Mouse (Mus musculus): ENCODE measurements around the gene Nfic. TPM values are rescaled to one million over a fixed set of nuclear protein-coding genes. Genes with fewer than 3 reads are reported as not detected.
A peak's percentile ranks its signal among the peaks of the same experiment; 100 is the strongest.

Nfic gene
- polyA plus RNA-seq, 1 experiment from 2014 or later, result 86.5 TPM

DNA sequence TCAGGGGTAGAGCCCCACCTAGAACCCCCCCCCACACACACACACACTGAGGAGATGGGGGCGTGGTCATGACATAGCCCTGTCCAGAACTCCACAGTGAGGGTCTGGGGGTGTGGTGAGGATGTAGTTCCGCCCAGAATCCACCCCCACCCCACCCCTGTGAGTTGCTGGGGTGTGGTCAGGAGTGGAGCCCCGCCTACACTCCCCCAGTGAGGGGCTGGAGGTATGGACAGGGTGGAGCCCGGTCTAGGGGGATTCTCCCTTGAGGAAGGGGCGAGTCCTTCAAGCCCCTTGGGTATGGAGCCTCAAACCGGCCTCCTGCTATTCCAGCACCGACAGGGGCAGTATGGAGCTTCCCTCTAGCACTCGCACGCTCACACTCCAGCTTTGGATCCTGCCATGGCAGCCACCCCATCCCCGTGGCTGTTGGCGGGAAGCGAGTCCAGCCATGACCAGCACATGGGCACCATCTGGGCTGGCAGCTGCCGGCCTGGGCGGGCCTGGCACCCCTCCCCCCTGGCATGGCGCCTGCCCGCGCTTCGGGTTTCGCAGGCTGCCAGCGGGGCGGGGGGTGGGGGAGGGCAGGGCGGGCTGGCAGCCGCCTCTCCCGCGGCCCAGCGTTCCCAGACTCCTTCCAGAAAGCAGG, 38.7 kb downstream of the Nfic start:
- peak overlapping the region; percentile 78 for H3K27ac ChIP-seq (ENCODE audit: low read depth)
- H3K4me2 ChIP-seq, result peak overlapping the region; percentile 64
- H3K9ac ChIP-seq, result peak overlapping the region; percentile 53
- no peaks in the 10 kb centered on the region for H3K27me3 ChIP-seq (ENCODE audit: insufficient read depth, low read length)
- ATAC-seq (ENCODE audit: insufficient read depth) (peak; percentile 68), DNase-seq (peak; percentile 88)
- 1% methylated on average over 22 of the region's 26 CpGs for whole genome bisulfite sequencing
- H3K4me3 ChIP-seq (ENCODE audit: low read depth, low read length), result peak overlapping the region; percentile 22
- peak; percentile 78 for TF ChIP-seq CTCF (IDR thresholded peaks at IDR 0.05; ENCODE audit: low read depth)
- peaks cover 35% of the 10 kb centered on the region for H3K36me3 ChIP-seq (ENCODE audit: insufficient read depth)
- H3K4me1 ChIP-seq (ENCODE audit: insufficient read depth), result peaks cover 50% of the 10 kb centered on the region
- H3K9me3 ChIP-seq (ENCODE audit: low read depth, low read length), result no peaks in the 10 kb centered on the region

DNA sequence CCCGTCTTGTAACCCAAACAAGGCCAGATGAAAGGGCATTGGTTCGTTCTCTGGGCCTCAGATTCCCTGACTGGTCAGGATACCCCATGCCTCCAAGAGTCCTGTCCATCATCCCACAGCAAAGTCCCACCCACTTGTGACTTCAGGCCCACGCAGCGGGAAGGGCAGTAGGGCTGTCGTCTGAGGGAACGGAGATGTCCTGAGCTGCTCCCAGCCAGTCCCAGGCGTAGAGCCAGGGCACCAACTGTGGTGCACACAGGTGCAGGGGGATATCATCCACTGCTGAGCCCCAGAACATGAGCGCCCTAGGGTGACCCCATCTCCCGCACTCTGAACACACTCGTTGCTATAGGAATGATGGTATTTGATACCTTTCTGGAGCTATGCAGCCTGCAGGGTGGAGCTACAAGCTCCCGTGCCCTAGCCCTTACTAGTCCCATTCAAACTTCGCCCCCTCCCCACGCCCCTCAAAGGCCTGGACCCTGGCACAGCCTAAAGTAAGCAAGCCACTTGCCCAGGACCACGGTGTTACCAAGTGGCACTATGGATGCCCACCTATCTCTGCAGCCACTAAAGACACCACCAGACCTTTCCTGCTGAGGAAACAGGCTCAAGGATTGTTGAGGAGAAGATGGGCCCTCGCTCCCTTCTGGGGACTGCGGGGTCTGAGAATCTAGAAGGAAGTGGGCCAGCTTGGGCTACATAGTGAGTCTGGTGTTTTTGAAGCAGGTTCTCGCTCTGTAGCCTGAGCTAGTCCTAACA, 39.7 kb downstream of the Nfic start:
- H3K36me3 ChIP-seq (ENCODE audit: insufficient read depth), result peaks cover 31% of the 10 kb centered on the region
- TF ChIP-seq CTCF (IDR thresholded peaks at IDR 0.05; ENCODE audit: low read depth), result no peak
- H3K4me2 ChIP-seq, result no peak overlapping the region
- no peak overlapping the region for H3K9ac ChIP-seq
- no peak overlapping the region for H3K4me3 ChIP-seq (ENCODE audit: low read depth, low read length)
- H3K27me3 ChIP-seq (ENCODE audit: insufficient read depth, low read length), result no peaks in the 10 kb centered on the region
- 57% methylated on average over 17 of the region's 17 CpGs for WGBS
- H3K4me1 ChIP-seq (ENCODE audit: insufficient read depth), result peaks cover 54% of the 10 kb centered on the region
- ATAC-seq (ENCODE audit: insufficient read depth) (no peak), DNase-seq (no peak)
- H3K9me3 ChIP-seq (ENCODE audit: low read depth, low read length), result no peaks in the 10 kb centered on the region
- no peak overlapping the region for H3K27ac ChIP-seq (ENCODE audit: low read depth)

DNA sequence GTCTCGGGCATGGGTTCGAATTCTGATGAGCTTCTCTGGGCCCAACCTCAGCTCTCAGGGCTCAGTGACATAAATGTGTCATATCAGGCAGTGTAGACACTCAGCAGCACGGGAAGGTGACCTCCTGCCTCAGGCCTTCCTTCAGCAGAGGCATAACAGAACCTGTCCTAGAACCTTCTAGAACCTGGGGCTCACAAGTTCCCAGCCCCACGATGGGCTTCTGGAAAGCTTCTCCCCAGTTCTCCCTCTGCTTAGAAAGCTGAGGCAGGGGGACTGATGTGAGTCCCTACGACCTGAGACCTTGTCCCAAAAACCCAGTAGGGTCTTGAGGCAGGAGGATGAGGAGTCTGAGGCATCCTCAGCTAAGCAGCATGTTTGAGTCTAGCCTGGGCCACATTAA, 40.3 kb downstream of the Nfic start:
- 75% methylated on average over 5 of the region's 5 CpGs for WGBS
- Histone ChIP-seq H3K27me3 (ENCODE audit: insufficient read depth, low read length) (no peaks in the 10 kb centered on the region), H3K4me1 (ENCODE audit: insufficient read depth) (peaks cover 54% of the 10 kb centered on the region), H3K9me3 (ENCODE audit: low read depth, low read length) (no peaks in the 10 kb centered on the region), H3K4me2 (no peak overlapping the region), H3K36me3 (ENCODE audit: insufficient read depth) (peaks cover 25% of the 10 kb centered on the region), H3K9ac (no peak overlapping the region), H3K27ac (ENCODE audit: low read depth) (no peak overlapping the region), H3K4me3 (ENCODE audit: low read depth, low read length) (no peak overlapping the region)
- ATAC-seq (ENCODE audit: insufficient read depth) (no peak), DNase-seq (no peak)
- TF ChIP-seq CTCF (IDR thresholded peaks at IDR 0.05; ENCODE audit: low read depth), result no peak

DNA sequence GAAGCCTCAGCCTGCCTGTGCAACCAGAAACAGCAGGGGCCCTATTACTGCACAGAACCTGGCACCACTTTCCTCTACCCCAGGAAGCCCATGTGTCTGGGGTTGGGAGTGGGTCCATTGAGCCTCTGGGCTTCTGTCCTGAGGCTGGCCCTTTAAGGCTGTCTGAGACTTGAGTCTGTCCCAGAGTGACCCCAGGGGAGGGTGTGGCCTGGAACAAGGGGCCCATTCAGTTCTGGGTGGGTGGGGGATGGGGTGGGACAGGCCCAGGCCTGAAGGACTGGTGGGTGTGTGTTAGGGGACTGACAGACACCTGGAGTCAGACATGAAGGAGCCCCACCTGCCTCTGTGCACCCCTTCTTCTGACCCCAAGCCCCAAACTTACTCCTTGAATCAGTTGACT, 40.8 kb downstream of the Nfic start:
- no peaks in the 10 kb centered on the region for H3K27me3 ChIP-seq (ENCODE audit: insufficient read depth, low read length)
- H3K4me1 ChIP-seq (ENCODE audit: insufficient read depth), result peaks cover 54% of the 10 kb centered on the region
- peaks cover 21% of the 10 kb centered on the region; the same call in 1 of the 2 replicates for H3K36me3 ChIP-seq (ENCODE audit: insufficient read depth)
- DNase-seq (no peak), ATAC-seq (ENCODE audit: insufficient read depth) (no peak)
- H3K9me3 ChIP-seq (ENCODE audit: low read depth, low read length), result no peaks in the 10 kb centered on the region
- TF ChIP-seq CTCF (IDR thresholded peaks at IDR 0.05; ENCODE audit: low read depth), result no peak
- no peak overlapping the region for H3K4me3 ChIP-seq (ENCODE audit: low read depth, low read length)
- peak overlapping the region; percentile 48 for H3K4me2 ChIP-seq
- peak overlapping the region; percentile 92 for H3K27ac ChIP-seq (ENCODE audit: low read depth)
- no peak overlapping the region for H3K9ac ChIP-seq

DNA sequence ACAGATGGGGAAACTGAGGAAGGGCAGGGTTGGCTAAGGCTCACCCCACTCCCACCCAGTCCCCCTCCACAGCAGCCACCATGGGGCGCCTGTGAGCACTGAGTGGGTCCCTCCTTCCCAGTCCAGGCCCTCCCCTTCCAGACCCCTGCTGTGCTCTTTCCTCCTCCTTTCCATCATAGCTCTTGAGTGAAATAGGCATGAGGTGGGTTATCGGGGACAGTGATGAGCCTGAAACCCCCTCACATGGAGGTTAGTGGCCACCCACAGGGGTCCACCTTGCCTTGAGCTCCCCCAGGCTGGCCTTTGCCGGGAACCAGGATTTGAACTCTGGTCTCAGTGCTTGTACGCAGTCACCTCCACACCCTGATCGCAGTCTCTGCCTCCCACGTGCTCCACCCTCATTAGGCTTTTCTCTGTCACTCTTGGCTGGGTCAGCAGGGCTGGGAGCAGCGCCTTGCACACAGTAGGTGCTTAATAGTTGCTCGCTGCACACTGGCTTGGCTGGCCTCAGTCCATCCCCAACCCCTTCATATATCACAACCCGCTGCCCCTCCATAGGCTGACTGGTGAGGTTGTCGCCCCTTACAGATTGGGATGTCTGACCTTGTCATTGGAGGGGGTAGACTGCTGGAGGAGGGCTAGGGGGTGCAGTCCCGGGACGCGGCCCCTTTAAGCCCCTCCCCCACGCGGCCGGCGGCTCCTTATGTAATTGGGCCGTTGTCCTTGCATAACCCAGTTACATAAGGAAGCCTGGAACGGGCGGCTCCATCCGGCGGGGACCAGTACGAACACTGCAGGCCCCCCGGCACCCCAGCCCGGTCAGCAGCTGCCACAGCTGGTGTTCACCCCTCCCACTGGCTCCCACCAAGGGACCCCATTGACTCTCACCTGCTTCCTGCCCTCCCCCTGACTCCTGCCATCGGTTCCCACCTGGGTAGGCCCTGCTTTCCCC, 41.8 kb downstream of the Nfic start:
- DNase-seq (peak; percentile 89), ATAC-seq (ENCODE audit: insufficient read depth) (peak; percentile 4; the same call in 1 of the 2 replicates)
- WGBS, result 26% methylated on average over 26 of the region's 26 CpGs
- TF ChIP-seq CTCF (IDR thresholded peaks at IDR 0.05; ENCODE audit: low read depth), result peak; percentile 20
- Histone ChIP-seq H3K9me3 (ENCODE audit: low read depth, low read length) (no peaks in the 10 kb centered on the region), H3K27me3 (ENCODE audit: insufficient read depth, low read length) (no peaks in the 10 kb centered on the region), H3K4me1 (ENCODE audit: insufficient read depth) (peaks cover 51% of the 10 kb centered on the region), H3K27ac (ENCODE audit: low read depth) (peak overlapping the region; percentile 92), H3K4me3 (ENCODE audit: low read depth, low read length) (peak overlapping the region; percentile 15; the same call in 1 of the 2 replicates), H3K36me3 (ENCODE audit: insufficient read depth) (peaks cover 20% of the 10 kb centered on the region), H3K9ac (peak overlapping the region; percentile 42), H3K4me2 (peak overlapping the region; percentile 48)

DNA sequence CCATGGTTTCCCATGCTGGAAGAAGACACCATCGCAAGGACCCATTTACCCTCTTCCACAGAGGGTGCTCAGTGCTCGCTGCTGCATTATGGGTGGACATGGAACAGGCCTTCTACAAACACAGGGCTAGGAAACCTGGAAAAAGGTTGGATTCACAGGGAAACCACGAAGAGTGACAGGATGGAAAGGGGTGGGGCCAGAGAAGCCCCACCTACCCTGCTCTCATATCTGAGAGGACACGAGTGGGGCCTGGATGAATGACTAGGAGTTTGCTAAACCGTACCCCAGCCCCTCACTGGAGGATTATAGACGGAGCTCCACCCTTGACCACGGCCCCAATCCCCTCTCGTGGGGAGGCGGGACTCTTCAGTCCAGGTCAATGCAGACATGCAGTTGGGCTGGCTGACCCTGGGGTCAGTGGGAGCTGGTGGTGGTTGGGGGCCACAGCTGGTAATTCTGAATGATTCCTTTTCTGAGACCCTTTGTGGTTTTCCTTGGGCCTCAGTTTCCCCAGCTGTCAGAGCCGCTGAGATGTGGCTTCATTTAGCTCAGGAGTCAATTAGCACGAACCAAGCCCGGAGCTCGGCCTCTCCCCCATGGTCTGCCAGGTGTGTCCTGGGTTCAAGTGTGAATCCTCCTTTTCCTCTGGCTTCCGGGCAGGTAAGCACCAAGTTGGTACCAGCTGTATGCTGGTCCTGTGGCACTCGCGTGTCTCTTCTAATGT, 42.7 kb downstream of the Nfic start:
- peak overlapping the region; percentile 16; the same call in 1 of the 2 replicates for H3K9ac ChIP-seq
- no peak for ATAC-seq (ENCODE audit: insufficient read depth)
- no peak for TF ChIP-seq CTCF (IDR thresholded peaks at IDR 0.05; ENCODE audit: low read depth)

More for the DNA sequence above, 42.7 kb downstream of the Nfic start:
- DNase-seq, result no peak
- no peaks in the 10 kb centered on the region for H3K27me3 ChIP-seq (ENCODE audit: insufficient read depth, low read length)
- WGBS, result 67% methylated on average over 16 of the region's 16 CpGs
- H3K36me3 ChIP-seq (ENCODE audit: insufficient read depth), result peaks cover 28% of the 10 kb centered on the region
- H3K9me3 ChIP-seq (ENCODE audit: low read depth, low read length), result no peaks in the 10 kb centered on the region
- H3K4me3 ChIP-seq (ENCODE audit: low read depth, low read length), result no peak overlapping the region
- H3K27ac ChIP-seq (ENCODE audit: low read depth), result peak overlapping the region; percentile 92
- peak overlapping the region; percentile 49 for H3K4me2 ChIP-seq
- H3K4me1 ChIP-seq (ENCODE audit: insufficient read depth), result peaks cover 59% of the 10 kb centered on the region
